Comparison of ENCODE assay signal across 8 mouse cellular contexts in the genomic region with DNA sequence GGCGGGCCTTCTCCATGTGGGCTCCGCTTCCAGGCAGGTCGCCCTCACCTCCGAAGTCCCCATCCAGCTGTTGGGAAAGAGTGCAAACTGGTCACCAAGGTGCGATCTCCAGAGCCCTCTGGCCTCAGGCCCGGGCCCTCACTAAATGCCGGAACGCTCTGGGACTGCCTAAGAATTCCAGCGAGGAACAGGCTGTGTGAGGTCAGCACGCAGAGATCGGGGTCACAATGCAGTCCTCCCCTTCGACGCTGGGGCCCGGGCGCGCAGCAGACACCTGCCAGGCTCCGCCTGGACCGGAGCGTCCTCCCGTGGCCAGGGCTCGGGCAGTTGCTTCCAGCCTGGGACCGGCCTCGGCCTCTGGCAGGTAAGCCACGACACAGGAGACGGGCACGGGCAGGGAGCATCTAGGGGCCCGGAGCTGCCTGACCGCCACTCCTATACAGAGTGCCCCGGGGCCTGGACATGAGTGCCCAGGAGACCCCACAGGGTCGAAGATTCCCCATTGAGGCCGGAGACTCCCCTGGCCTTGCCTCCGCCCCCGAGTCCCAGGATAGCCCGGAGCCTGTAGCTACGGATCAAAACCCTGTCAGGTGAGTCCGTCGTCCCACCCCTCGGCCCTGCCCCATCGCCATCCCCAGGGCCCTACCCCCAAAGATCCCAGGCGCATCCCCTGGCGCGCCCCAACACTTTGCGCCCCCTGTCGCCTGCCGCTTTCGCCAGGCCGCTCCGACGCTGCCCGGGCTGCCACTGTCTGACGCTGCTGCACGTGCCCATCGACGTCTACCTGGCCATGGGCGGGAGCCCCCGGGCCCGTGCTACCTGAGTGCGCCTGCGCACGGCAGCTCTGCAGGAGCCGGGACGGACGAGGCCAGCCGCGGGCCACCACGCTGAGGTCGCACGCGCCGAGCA. TPM values are rescaled to one million over a fixed set of nuclear protein-coding genes. Genes with fewer than 3 reads are reported as not detected.
DNase-seq lines count a peak whose midpoint lies in the region; ATAC-seq and TF ChIP-seq lines count a peak whose summit lies in the region.

A gene (minus strand): TSS at position 51 of the 909 bp plus-strand sequence.
A gene (plus strand): TSS at position 219 of the 909 bp plus-strand sequence.

- no peak within 1 kb of the TSS for H3K27ac ChIP-seq in embryonic facial prominence, embryonic 14.5 days (replicated peaks; ENCODE audit: low read depth, low read length)
- no peak within 1 kb of the TSS for H3K27ac ChIP-seq in lung, embryonic 15.5 days
- no peak within 1 kb of the TSS for H3K27ac ChIP-seq in small intestine, adult 2 months (ENCODE audit: insufficient read depth, low read depth, low read length)

- no peaks in the 10 kb centered on the region for H3K9me3 ChIP-seq in embryonic facial prominence, embryonic 14.5 days (ENCODE audit: control insufficient read depth, low read length)
- no peaks in the 10 kb centered on the region for H3K9me3 ChIP-seq in lung, embryonic 15.5 days

- H3K27me3 ChIP-seq in embryonic facial prominence, embryonic 14.5 days (replicated peaks; ENCODE audit: control insufficient read depth, insufficient read depth, low read length): peaks cover 23% of the 10 kb centered on the region
- H3K27me3 ChIP-seq in lung, embryonic 15.5 days: peaks cover 26% of the 10 kb centered on the region
- 0 out of 2 replicates have a peak, but pooled peaks cover 6% of the 10 kb centered on the region for H3K27me3 ChIP-seq in small intestine, adult 2 months (ENCODE audit: control insufficient read depth, insufficient read depth, low read length)

- no peaks in the 10 kb centered on the region for H3K4me1 ChIP-seq in embryonic facial prominence, embryonic 14.5 days (ENCODE audit: control insufficient read depth, insufficient read depth, low read length)
- H3K4me1 ChIP-seq in lung, embryonic 15.5 days: peaks cover 19% of the 10 kb centered on the region
- peaks cover 4% of the 10 kb centered on the region for H3K4me1 ChIP-seq in small intestine, adult 2 months (ENCODE audit: control insufficient read depth, insufficient read depth, insufficient read length, low read length)

- no peak for TF ChIP-seq CTCF in small intestine, adult 2 months (IDR thresholded peaks at IDR 0.05; ENCODE audit: extremely low read depth, insufficient read length, insufficient replicate concordance, low read depth, low read length)

- peak within 1 kb of the TSS; percentile 69 for H3K4me2 ChIP-seq in embryonic facial prominence, embryonic 14.5 days (ENCODE audit: low read depth, low read length)
- H3K4me2 ChIP-seq in lung, embryonic 15.5 days: peak within 1 kb of the TSS; percentile 65

- H3K36me3 ChIP-seq in embryonic facial prominence, embryonic 14.5 days (ENCODE audit: control insufficient read depth, insufficient read depth, low read length): peaks cover 31% of the 10 kb centered on the region
- peaks cover 21% of the 10 kb centered on the region for H3K36me3 ChIP-seq in lung, embryonic 15.5 days
- H3K36me3 ChIP-seq in small intestine, adult 2 months (ENCODE audit: control insufficient read depth, insufficient read depth, low read length): peaks cover 24% of the 10 kb centered on the region

- H3K4me3 ChIP-seq in embryonic facial prominence, embryonic 14.5 days (ENCODE audit: low read depth, low read length): peak within 1 kb of the TSS; percentile 40
- peak within 1 kb of the TSS; percentile 36 for H3K4me3 ChIP-seq in lung, embryonic 15.5 days
- H3K4me3 ChIP-seq in small intestine, adult 2 months (ENCODE audit: low read depth, low read length): peak within 1 kb of the TSS; percentile 42

- ATAC-seq in embryonic facial prominence, embryonic 14.5 days (ENCODE audit: low read depth): peak; percentile 41
- ATAC-seq in lung, embryonic 15.5 days (ENCODE audit: borderline replicate concordance, extremely low read depth, low FRiP score, low TSS enrichment): peak; percentile 29; the same call in 1 of the 2 replicates

- peak; percentile 58 for DNase-seq in adrenal gland, postnatal 14 days
- no peak for DNase-seq in adrenal gland, postnatal 4 days (ENCODE audit: low spot score in 2 of 2)
- peak; percentile 52 for DNase-seq in R1 (ENCODE audit: low read depth, low spot score)
- DNase-seq in embryonic facial prominence, embryonic 14.5 days (ENCODE audit: low spot score): peak; percentile 46
- DNase-seq in kidney, adult 9 months: peak; percentile 40
- DNase-seq in left cerebral cortex, adult 18-20 months (ENCODE audit: low spot score in 2 of 2): no peak

- WGBS in embryonic facial prominence, embryonic 14.5 days: 3% methylated on average over 49 of the region's 70 CpGs
- 6% methylated on average over 70 of the region's 70 CpGs for WGBS in lung, embryonic 15.5 days
- 13% methylated on average over 69 of the region's 70 CpGs for WGBS in small intestine, adult 2 months

- TF ChIP-seq POLR2A in small intestine, adult 2 months (IDR thresholded peaks at IDR 0.05; ENCODE audit: low read depth, low read length): no peak

- H3K9ac ChIP-seq in embryonic facial prominence, embryonic 14.5 days (ENCODE audit: low read depth, low read length): peak within 1 kb of the TSS; percentile 46; the same call in 1 of the 2 replicates
- H3K9ac ChIP-seq in lung, embryonic 15.5 days: peak within 1 kb of the TSS; percentile 5

RNA-seq across cellular contexts. Expression of the first gene that starts in this region (rescaled TPM):
- total RNA-seq in adrenal gland, postnatal 14 days (2021): not detected in 2 replicates
- not detected for total RNA-seq in adrenal gland, postnatal 4 days (2021)
- not detected in 2 replicates for polyA plus RNA-seq in embryonic facial prominence, embryonic 14.5 days (2014; fragmentation: Nextera tagmentation; extraction: Ambion mirVana)
- not detected in 2 replicates for polyA plus RNA-seq in lung, embryonic 15.5 days (2015; fragmentation: Nextera tagmentation; extraction: Ambion mirVana)
- not detected in 2 replicates for polyA plus RNA-seq in small intestine, adult 2 months (2012; rRNA removed)
- not detected for total RNA-seq in left cerebral cortex, adult 18-20 months (2021)

RNA-seq across cellular contexts. Expression of the second gene that starts in this region (rescaled TPM):
- not detected in 2 replicates for total RNA-seq in adrenal gland, postnatal 14 days (2021)
- total RNA-seq in adrenal gland, postnatal 4 days (2021): not detected
- polyA plus RNA-seq in embryonic facial prominence, embryonic 14.5 days (2014; fragmentation: Nextera tagmentation; extraction: Ambion mirVana): not detected in 2 replicates
- not detected in 2 replicates for polyA plus RNA-seq in lung, embryonic 15.5 days (2015; fragmentation: Nextera tagmentation; extraction: Ambion mirVana)
- not detected in 2 replicates for polyA plus RNA-seq in small intestine, adult 2 months (2012; rRNA removed)
- total RNA-seq in left cerebral cortex, adult 18-20 months (2021): under 1 TPM in 1 of 2 experiments, not detected in 1; 0.66 TPM

Comparison
In these comparisons a context has a peak if more than half of its experiments do, and no peak if none do; other contexts are left out.
1. Peak in DNase-seq in adrenal gland, postnatal 14 days; RNA of the genes that start here not detected or under 1 TPM.
2. Peak in DNase-seq, ATAC-seq, H3K4me3 ChIP-seq, H3K9ac ChIP-seq and H3K4me2 ChIP-seq in embryonic facial prominence, embryonic 14.5 days; RNA of the genes that start here not detected or under 1 TPM.
3. Peak in ATAC-seq, H3K4me3 ChIP-seq, H3K9ac ChIP-seq and H3K4me2 ChIP-seq in lung, embryonic 15.5 days; RNA of the genes that start here not detected or under 1 TPM.
4. DNase-seq: peak in R1 (single experiment) and kidney, adult 9 months (single experiment); none in adrenal gland, postnatal 4 days (0 of 2) and left cerebral cortex, adult 18-20 months (0 of 2).
5. Peak in every context shown above with its lines, with median percentiles within 50 percentile points of each other: H3K4me3 ChIP-seq.